Mouse (Mus musculus): ENCODE results near the gene Anapc16.

- TF ChIP-seq CTCF (IDR thresholded peaks at IDR 0.05; ENCODE audit: low read depth) (no peak), EP300 (optimal IDR thresholded peaks at IDR 0.05) (no peak)
These were observed 29.1 kb upstream of the Anapc16 start for GRCm38 (mm10) chr10:60031985-60032384.

All from stomach, postnatal 0 days (tissue).